Mouse (Mus musculus): Measurements from ENCODE around the gene Hs6st3.

Hs6st3 gene

DNA sequence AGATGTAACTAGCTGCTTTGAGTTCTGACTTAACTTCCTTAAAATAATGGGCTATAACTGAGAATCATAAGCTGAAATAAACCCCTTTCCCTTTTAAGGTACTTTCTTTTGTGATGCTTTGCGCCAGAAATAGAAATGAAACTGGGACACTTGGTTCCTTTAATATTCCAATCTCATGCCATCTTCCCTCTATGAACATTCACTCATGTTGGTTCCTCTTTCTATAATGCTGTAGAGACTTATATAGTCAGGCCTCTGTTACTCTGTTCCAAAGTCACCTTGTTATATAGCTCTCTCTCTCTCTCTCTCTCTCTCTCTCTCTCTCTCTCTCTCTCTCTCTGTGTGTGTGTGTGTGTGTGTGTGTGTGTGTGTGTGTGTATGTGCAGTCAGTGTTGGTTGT is 504.7 kb downstream of the Hs6st3 start:
- no peak for DNase-seq (ENCODE audit: low spot score)

DNA sequence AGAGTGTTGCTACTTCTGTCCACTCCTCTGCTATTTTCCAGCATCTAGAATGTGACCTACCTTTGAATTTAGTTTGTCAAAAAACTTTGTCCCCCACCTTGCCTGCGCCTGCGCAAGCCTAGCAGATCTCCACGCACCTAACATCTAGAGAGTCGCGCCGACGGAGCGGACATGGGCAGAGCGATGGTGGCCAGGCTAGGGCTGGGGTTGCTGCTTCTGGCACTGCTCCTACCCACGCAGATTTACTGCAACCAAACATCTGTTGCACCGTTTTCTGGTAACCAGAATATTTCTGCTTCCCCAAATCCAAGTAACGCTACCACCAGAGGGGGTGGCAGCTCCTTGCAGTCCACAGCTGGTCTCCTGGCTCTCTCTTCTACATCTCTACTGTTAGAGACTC is 505.7 kb downstream of the Hs6st3 start:
- DNase-seq (ENCODE audit: low spot score): no peak

DNA sequence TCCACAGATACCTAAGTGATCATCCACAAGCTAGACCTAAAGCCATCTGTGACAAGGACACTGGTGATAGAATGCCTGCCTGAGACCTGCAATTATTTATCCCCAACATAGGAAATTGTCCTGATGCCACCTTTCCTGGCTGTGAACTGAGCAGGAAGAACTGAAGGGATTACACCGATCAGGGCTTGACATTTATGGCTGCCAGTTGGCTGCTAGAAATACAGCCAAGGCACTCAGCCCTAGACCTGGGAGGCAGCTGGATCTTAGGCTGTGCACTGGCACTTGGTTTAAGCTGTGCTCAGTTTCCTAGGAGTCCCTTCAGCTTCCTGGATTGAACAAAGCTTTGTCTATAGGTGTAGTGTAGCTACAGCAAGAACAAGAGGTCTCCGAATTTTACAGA is 518.8 kb downstream of the Hs6st3 start:
- no peak for DNase-seq (ENCODE audit: low spot score)

DNA sequence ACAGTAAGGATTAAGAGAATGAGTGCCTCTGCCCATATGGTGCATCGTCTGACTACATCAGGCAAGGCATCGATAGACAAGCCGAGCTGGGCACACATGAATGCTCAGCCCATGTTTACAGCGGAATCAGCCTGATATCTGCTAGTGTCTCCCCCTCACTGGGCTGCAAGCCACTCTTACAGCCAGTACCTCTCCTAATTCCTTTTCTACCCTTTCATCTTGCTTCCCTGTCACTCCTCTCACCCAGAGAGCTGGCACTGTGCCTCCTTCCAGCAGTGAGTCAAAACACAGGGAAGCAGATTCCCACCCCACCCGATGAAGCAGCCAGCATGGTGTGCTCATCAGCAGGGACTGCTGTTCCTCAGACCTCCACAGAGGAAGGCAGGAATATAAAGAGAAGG is 527.6 kb downstream of the Hs6st3 start:
- DNase-seq (ENCODE audit: low spot score): no peak

DNA sequence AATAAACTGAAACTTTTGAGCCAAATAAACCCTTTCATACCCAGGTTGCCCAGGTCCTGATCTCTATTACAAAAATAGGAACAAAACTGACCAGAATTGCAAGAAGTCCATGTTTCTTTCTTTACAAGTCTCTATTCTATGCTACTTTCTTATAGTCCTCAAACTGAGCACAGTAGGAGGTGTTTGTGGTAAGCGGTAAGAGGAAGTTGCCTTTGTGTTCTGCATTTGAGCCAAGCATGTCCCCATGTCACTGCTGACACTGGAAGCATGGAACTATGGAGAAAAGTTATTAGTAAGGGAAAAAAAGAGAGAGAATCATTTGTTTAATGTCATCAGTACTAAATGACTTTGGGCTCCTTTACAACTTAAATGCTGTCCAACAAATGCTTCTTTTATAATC is 529.3 kb downstream of the Hs6st3 start:
- no peak for DNase-seq (ENCODE audit: low spot score)

- DNase-seq (ENCODE audit: low spot score): no peak
Observed at GRCm38 (mm10) chr14:119670836-119671587, 532.9 kb downstream of the Hs6st3 start.

GRCm38 (mm10) chr14:119678574-119678973 is 540.4 kb downstream of the Hs6st3 start:
- no peak for DNase-seq (ENCODE audit: low spot score)

- DNase-seq (ENCODE audit: low spot score): no peak
Observed at GRCm38 (mm10) chr14:119680052-119680451, 541.9 kb downstream of the Hs6st3 start.

DNA sequence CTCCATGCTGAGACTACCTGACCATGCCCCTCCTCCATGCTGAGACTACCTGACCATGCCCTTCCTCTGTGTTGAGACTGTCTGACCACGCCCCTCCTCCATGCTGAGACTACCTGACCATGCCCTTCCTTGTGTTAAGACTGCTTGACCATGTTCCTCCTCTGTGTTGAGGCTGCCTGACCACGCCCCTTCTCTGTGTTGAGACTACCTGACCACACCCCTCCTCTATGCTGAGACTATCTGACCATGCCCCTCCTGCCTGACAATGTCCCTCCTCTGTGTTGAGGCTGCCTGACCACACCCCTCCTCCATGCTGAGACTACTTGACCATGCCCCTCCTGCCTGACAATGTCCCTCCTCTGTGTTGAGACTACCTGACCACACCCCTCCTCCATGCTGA is 549.7 kb downstream of the Hs6st3 start:
- DNase-seq (ENCODE audit: low spot score): no peak

- no peak for DNase-seq (ENCODE audit: low spot score)
Observed at GRCm38 (mm10) chr14:119699982-119700381, 561.8 kb downstream of the Hs6st3 start.

DNA sequence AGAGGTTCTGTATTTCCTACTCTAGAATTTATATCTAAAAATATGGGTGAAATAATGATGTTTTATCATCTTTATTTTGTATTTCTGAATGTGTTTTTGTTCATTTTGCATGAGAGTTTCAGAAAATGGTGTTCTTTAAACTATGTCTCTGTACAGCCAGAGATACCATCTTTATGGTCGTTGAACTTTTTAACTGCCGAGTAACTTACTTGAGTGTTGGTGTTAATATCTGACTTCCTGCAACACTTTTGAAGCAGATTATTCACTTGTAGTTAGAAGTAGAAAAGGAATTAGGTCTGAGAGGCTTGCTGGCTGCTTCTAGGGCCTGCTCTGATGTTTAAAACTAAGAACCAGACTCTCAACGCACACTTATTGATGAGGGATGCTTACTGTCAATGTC is 576.6 kb downstream of the Hs6st3 start:
- DNase-seq (ENCODE audit: low spot score): no peak

GRCm38 (mm10) chr14:119717323-119717722 is 579.2 kb downstream of the Hs6st3 start:
- DNase-seq (ENCODE audit: low spot score): no peak

GRCm38 (mm10) chr14:119725102-119725501 is 587.0 kb downstream of the Hs6st3 start:
- no peak for DNase-seq (ENCODE audit: low spot score)

DNA sequence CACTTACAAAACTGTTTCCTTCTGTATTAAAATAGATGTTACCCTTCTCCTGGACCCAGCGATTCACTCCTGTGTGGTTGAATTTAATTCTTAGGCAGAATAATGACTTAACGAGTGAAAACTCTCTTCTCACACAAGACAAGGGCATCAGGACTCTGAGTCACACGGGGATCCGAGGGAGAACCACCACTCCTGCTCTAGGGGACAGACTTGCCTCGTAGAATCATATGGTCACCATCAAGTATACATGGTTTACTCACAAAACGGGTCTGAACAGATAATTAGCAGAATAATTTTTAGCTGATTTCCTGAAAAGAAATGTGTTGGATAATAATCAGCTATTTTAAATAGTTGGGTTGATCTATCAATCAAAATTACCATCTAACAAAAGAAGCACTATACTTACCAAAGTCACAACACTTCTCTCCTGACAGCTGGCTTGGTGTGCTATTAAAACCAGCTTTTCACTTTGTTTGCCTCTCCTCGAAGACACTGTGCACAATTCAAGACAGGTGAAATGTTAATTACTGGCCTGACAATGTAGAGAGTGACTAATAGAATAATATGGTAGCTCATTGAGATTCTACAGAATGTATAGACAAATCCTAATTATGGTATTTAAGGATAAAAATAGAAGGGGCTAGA is 593.4 kb downstream of the Hs6st3 start:
- no peak for DNase-seq (ENCODE audit: low spot score)

GRCm38 (mm10) chr14:119732219-119732618 is 594.1 kb downstream of the Hs6st3 start:
- no peak for DNase-seq (ENCODE audit: low spot score)

GRCm38 (mm10) chr14:119737408-119737961 is 599.3 kb downstream of the Hs6st3 start:
- no peak for DNase-seq (ENCODE audit: low spot score)

- DNase-seq (ENCODE audit: low spot score): no peak
Observed at GRCm38 (mm10) chr14:119741791-119742190, 603.6 kb downstream of the Hs6st3 start.

GRCm38 (mm10) chr14:119761376-119761775 is 623.2 kb downstream of the Hs6st3 start:
- no peak for DNase-seq (ENCODE audit: low spot score)

- no peak for DNase-seq (ENCODE audit: low spot score)
Observed at GRCm38 (mm10) chr14:119772040-119772439, 633.9 kb downstream of the Hs6st3 start.

- no peak for DNase-seq (ENCODE audit: low spot score)
Observed at GRCm38 (mm10) chr14:119776261-119776660, 638.1 kb downstream of the Hs6st3 start.

DNA sequence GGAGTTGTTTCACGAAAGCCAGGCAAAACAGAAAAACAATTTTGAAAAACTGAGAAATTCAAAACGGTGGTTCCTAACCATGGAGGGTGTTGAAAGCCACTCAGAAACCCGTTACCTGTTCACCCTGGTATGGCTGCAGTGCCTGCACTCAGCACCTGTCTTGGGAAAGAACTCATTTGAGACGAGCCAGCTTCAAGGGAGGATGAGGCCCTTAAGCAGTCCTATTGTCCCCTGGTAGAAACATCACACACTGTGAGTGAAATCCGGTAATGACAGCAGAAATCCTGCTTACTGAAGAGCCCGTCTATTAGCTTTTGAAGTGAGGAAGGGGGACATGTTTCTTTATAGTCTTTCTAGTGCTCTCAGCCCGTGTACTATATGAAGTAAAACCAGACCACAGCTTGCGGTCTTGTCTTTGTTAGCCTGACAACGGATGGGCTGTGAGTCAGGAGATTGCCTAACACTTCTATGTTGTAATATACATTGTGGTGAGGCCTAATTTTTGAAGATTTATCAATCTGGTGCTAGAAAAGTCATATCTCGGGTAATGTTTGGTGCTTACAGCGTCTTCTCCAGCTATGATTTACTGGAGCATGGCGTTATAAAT is 641.9 kb downstream of the Hs6st3 start:
- no peak for DNase-seq (ENCODE audit: low spot score)

GRCm38 (mm10) chr14:119781111-119781510 is 643.0 kb downstream of the Hs6st3 start:
- DNase-seq (ENCODE audit: low spot score): no peak

- no peak for DNase-seq (ENCODE audit: low spot score)
Observed at GRCm38 (mm10) chr14:119789457-119789856, 651.3 kb downstream of the Hs6st3 start.

Measured in ovary, postnatal 10 days (tissue).